Mouse (Mus musculus) MEL (cell line): ENCODE results near the gene Cacng4. TPM values are rescaled to one million over a fixed set of nuclear protein-coding genes. Genes with fewer than 3 reads are reported as not detected.

ENCODE experiments used
- DNase-seq: peaks from one replicate; pipeline ENCODE4 v3.0.0; 2011; ENCODE audit warnings: low read depth, low spot score
- H3K27ac ChIP-seq: 2 replicates; pipeline ENCODE4 v1.5.1; 2012; ENCODE audit warnings: low read depth, mild to moderate bottlenecking, control low read depth, low read length, moderate library complexity; ENCODE audit not compliant: control insufficient read depth
- H3K27me3 ChIP-seq, 2 experiments: fragments of 150-350 bp in 1 of 2; sonication (generic) in 1 of 2; 2 replicates each; pipeline ENCODE4 v1.6.1; 2012; ENCODE audit warnings: low read length in 2 of 2, mild to moderate bottlenecking in 2 of 2, improper control_type of control experiment in 1 of 2, moderate library complexity in 1 of 2; ENCODE audit not compliant: insufficient read depth in 2 of 2, control insufficient read depth in 1 of 2
- H3K36me3 ChIP-seq, 2 experiments: 2 replicates each; pipeline ENCODE4 v1.6.1; 2012 to 2014; ENCODE audit warnings: low read length in 2 of 2, improper control_type of control experiment in 1 of 2, inconsistent platforms in 1 of 2, mild to moderate bottlenecking in 1 of 2; ENCODE audit not compliant: insufficient read depth in 2 of 2, control insufficient read depth in 1 of 2
- H3K4me1 ChIP-seq, 2 experiments: fragments of 150-350 bp in 1 of 2; sonication (generic) in 1 of 2; 2 replicates each; pipeline ENCODE4 v1.6.1; 2012; ENCODE audit warnings: low read length in 2 of 2, improper control_type of control experiment in 1 of 2, mild to moderate bottlenecking in 1 of 2; ENCODE audit not compliant: insufficient read depth in 2 of 2, control insufficient read depth in 1 of 2
- H3K4me3 ChIP-seq, 2 experiments: fragments of 150-350 bp in 1 of 2; sonication (generic) in 1 of 2; 2 replicates each; pipeline ENCODE4 v1.5.1; 2012; ENCODE audit warnings: low read depth in 2 of 2, low read length in 2 of 2, mild to moderate bottlenecking in 2 of 2, moderate library complexity in 2 of 2, control low read depth in 1 of 2, improper control_type of control experiment in 1 of 2; ENCODE audit not compliant: control insufficient read depth in 1 of 2, insufficient read depth in 1 of 2
- H3K79me2 ChIP-seq: 2 replicates; pipeline ENCODE4 v1.6.1; 2012; ENCODE audit warnings: mild to moderate bottlenecking, low read length, moderate library complexity; ENCODE audit not compliant: control insufficient read depth, poor library complexity, insufficient read depth
- H3K9ac ChIP-seq: 2 replicates; pipeline ENCODE4 v1.6.1; 2012; ENCODE audit warnings: low read depth, mild to moderate bottlenecking, control low read depth, low read length, moderate library complexity; ENCODE audit not compliant: control insufficient read depth, poor library complexity, severe bottlenecking
- H3K9me3 ChIP-seq: fragments of 150-350 bp; sonication (generic); replicated peaks from 2 replicates; pipeline ENCODE4 v1.6.1; 2012; ENCODE audit warnings: mild to moderate bottlenecking, low read length, improper control_type of control experiment, moderate library complexity; ENCODE audit not compliant: insufficient read depth
- CHD1 ChIP-seq: IDR thresholded peaks from 2 replicates; pipeline ENCODE4 v1.6.1; 2012; ENCODE audit warnings: low read depth, mild to moderate bottlenecking, inconsistent platforms, low read length, improper control_type of control experiment
- E2F4 ChIP-seq: IDR thresholded peaks from 2 replicates; pipeline ENCODE4 v1.6.1; 2011; ENCODE audit warnings: low read depth, low read length, improper control_type of control experiment, borderline replicate concordance
- EP300 ChIP-seq, 2 experiments: IDR thresholded peaks; 2 replicates each; pipeline ENCODE4 v1.6.1; 2011; ENCODE audit warnings: improper control_type of control experiment in 2 of 2, low read length in 2 of 2, low read depth in 1 of 2, mild to moderate bottlenecking in 1 of 2
- GABPA ChIP-seq: IDR thresholded peaks from 2 replicates; pipeline ENCODE4 v1.6.1; 2012; ENCODE audit warnings: low read depth, mild to moderate bottlenecking, inconsistent platforms, low read length, improper control_type of control experiment, moderate library complexity
- GATA1 ChIP-seq: IDR thresholded peaks from 2 replicates; pipeline ENCODE4 v1.6.1; 2011; ENCODE audit warnings: low read depth, low read length, improper control_type of control experiment
- HCFC1 ChIP-seq: IDR thresholded peaks from 2 replicates; pipeline ENCODE4 v1.6.1; 2012; ENCODE audit warnings: low read depth, mild to moderate bottlenecking, inconsistent platforms, low read length, improper control_type of control experiment, moderate library complexity
- MAFK ChIP-seq: IDR thresholded peaks from 2 replicates; pipeline ENCODE4 v1.6.1; 2011; ENCODE audit warnings: low read depth, mild to moderate bottlenecking, low read length, improper control_type of control experiment, borderline replicate concordance
- MAZ ChIP-seq: IDR thresholded peaks from 2 replicates; pipeline ENCODE4 v1.6.1; 2012; ENCODE audit warnings: low read depth, mild to moderate bottlenecking, inconsistent platforms, low read length, improper control_type of control experiment
- MXI1 ChIP-seq: IDR thresholded peaks from 2 replicates; pipeline ENCODE4 v1.6.1; 2011; ENCODE audit warnings: mild to moderate bottlenecking, low read depth, low read length, improper control_type of control experiment
- MYC ChIP-seq: IDR thresholded peaks from 2 replicates; pipeline ENCODE4 v1.6.1; 2011; ENCODE audit warnings: low read depth, mild to moderate bottlenecking, low read length, improper control_type of control experiment, moderate library complexity
- NELFE ChIP-seq: IDR thresholded peaks from 2 replicates; pipeline ENCODE4 v1.6.1; 2011; ENCODE audit warnings: low read depth, low read length, improper control_type of control experiment
- NRF1 ChIP-seq: IDR thresholded peaks from 2 replicates; pipeline ENCODE4 v1.6.1; 2014; ENCODE audit warnings: low read depth, mild to moderate bottlenecking, inconsistent platforms, low read length, improper control_type of control experiment, moderate library complexity; ENCODE audit not compliant: poor library complexity, insufficient read depth, severe bottlenecking
- POLR2A ChIP-seq, 2 experiments: IDR thresholded peaks; 2 replicates each; pipeline ENCODE4 v1.6.1; 2011 to 2012; ENCODE audit warnings: low read length in 2 of 2, mild to moderate bottlenecking in 2 of 2, control low read depth in 1 of 2, improper control_type of control experiment in 1 of 2, low read depth in 1 of 2, moderate library complexity in 1 of 2; ENCODE audit not compliant: control insufficient read depth in 1 of 2, insufficient read depth in 1 of 2, poor library complexity in 1 of 2
- POLR2AphosphoS2 ChIP-seq: IDR thresholded peaks from 2 replicates; pipeline ENCODE4 v1.6.1; 2011; ENCODE audit warnings: low read length, improper control_type of control experiment
- POLR2AphosphoS5 ChIP-seq: IDR thresholded peaks from 2 replicates; pipeline ENCODE4 v1.6.1; 2012; ENCODE audit warnings: low read depth, borderline replicate concordance, mild to moderate bottlenecking, inconsistent platforms, low read length, moderate library complexity, mixed read lengths
- USF1 ChIP-seq: IDR thresholded peaks from 2 replicates; pipeline ENCODE4 v1.6.1; 2014; ENCODE audit warnings: low read depth, mild to moderate bottlenecking, inconsistent platforms, low read length, improper control_type of control experiment, moderate library complexity
- ZC3H11A ChIP-seq: IDR thresholded peaks from 2 replicates; pipeline ENCODE4 v1.6.1; 2012; ENCODE audit warnings: low read depth, mild to moderate bottlenecking, inconsistent platforms, low read length, improper control_type of control experiment
- ZNF384 ChIP-seq: IDR thresholded peaks from 2 replicates; pipeline ENCODE4 v1.6.1; 2012; ENCODE audit warnings: low read depth, mild to moderate bottlenecking, inconsistent platforms, low read length, improper control_type of control experiment
- polyA plus RNA-seq, 2 experiments: library from polyadenylated mRNA; stranded (reverse) in 1 of 2; unstranded in 1 of 2; fragments of >175 nt in 1 of 2; fragments of >200 nt in 1 of 2; gene quantifications; 2 replicates each; pipeline versions ENCODE4 v1.2.1 to v1.2.4; 2012; ENCODE audit warnings: low replicate concordance in 2 of 2, low read depth in 1 of 2; ENCODE audit not compliant: insufficient read length in 2 of 2, insufficient read depth in 1 of 2, missing spikeins in 1 of 2
- total RNA-seq: library from RNA; depleted of rRNA; stranded (reverse); fragments of 300-350 nt; gene quantifications from 2 replicates; pipeline ENCODE4 v1.2.3, GENCODE M21; 2012

The Cacng4 gene
- total and polyA plus RNA-seq, 3 experiments = not detected

GRCm38 (mm10) chr11:107817196-107817595 is 22.8 kb upstream of the Cacng4 start:
- TF ChIP-seq HCFC1 (no peak), MXI1 (no peak), POLR2A (IDR thresholded peaks at IDR 0.05; ENCODE audit: control insufficient read depth in 1 of 2, insufficient read depth in 1 of 2, low read depth in 1 of 2, low read length in 2 of 2, poor library complexity in 1 of 2) (no peak), POLR2AphosphoS2 (no peak), E2F4 (no peak), MAZ (no peak)
- Histone ChIP-seq H3K36me3 (no peaks in the 10 kb centered on the region), H3K27me3 (no peaks in the 10 kb centered on the region), H3K27ac (no peak overlapping the region), H3K9me3 (no peaks in the 10 kb centered on the region), H3K4me3 (no peak overlapping the region), H3K79me2 (no peaks in the 10 kb centered on the region), H3K4me1 (no peaks in the 10 kb centered on the region), H3K9ac (no peak overlapping the region)
- DNase-seq = peak; percentile 61

- Histone ChIP-seq H3K36me3 (no peaks in the 10 kb centered on the region), H3K4me3 (no peak overlapping the region)
- TF ChIP-seq MYC (no peak), ZC3H11A (no peak), GATA1 (no peak), E2F4 (no peak), CHD1 (no peak), USF1 (no peak), EP300 (IDR thresholded peaks at IDR 0.05; ENCODE audit: low read depth in 1 of 2, low read length in 2 of 2) (no peak), GABPA (no peak), MXI1 (no peak)
- TF ChIP-seq, all 39 proteins: peak for 0
- no peak overlapping the region for H3K9ac ChIP-seq
- no peaks in the 10 kb centered on the region for H3K79me2 ChIP-seq
- no peaks in the 10 kb centered on the region for H3K9me3 ChIP-seq
- H3K27ac ChIP-seq = no peak overlapping the region
- H3K4me1 ChIP-seq = no peaks in the 10 kb centered on the region
- H3K27me3 ChIP-seq = no peaks in the 10 kb centered on the region
- DNase-seq = no peak
Observed at GRCm38 (mm10) chr11:107812941-107813648, 18.7 kb upstream of the Cacng4 start.

GRCm38 (mm10) chr11:107812429-107812828 is 18.1 kb upstream of the Cacng4 start:
- no peaks in the 10 kb centered on the region for H3K27me3 ChIP-seq
- DNase-seq = no peak
- H3K9me3 ChIP-seq = no peaks in the 10 kb centered on the region

More at GRCm38 (mm10) chr11:107812429-107812828, 18.1 kb upstream of the Cacng4 start:
- H3K4me1 ChIP-seq = no peaks in the 10 kb centered on the region
- no peak overlapping the region for H3K4me3 ChIP-seq
- H3K79me2 ChIP-seq = no peaks in the 10 kb centered on the region
- no peak overlapping the region for H3K27ac ChIP-seq
- no peaks in the 10 kb centered on the region for H3K36me3 ChIP-seq
- H3K9ac ChIP-seq = no peak overlapping the region
- TF ChIP-seq POLR2AphosphoS5 = no peak
- TF ChIP-seq ZNF384 = no peak
- TF ChIP-seq NELFE = no peak
- no peak for TF ChIP-seq NRF1
- TF ChIP-seq HCFC1 = no peak
- TF ChIP-seq POLR2A (IDR thresholded peaks at IDR 0.05; ENCODE audit: control insufficient read depth in 1 of 2, insufficient read depth in 1 of 2, low read depth in 1 of 2, low read length in 2 of 2, poor library complexity in 1 of 2) = no peak
- no peak for TF ChIP-seq MAFK
- TF ChIP-seq GATA1 = no peak
